Mouse (Mus musculus) spleen, adult 2 months (tissue): Measurements from ENCODE around the gene Rrm2. TPM values are rescaled to one million over a fixed set of nuclear protein-coding genes. Genes with fewer than 3 reads are reported as not detected.

ENCODE experiments used
- DNase-seq, 2 experiments: peaks; one replicate each; pipeline versions ENCODE4 v3.0.0 to v3.0.0-alpha.2; 2012 to 2021; ENCODE audit warnings: low spot score in 2 of 2, low read depth in 1 of 2
- H3K27ac ChIP-seq: fragments of 200-500 bp; 2 replicates; pipeline ENCODE4 v1.5.1; 2012; ENCODE audit warnings: low read length, inconsistent platforms; ENCODE audit not compliant: insufficient read depth
- H3K27me3 ChIP-seq: fragments of 200-500 bp; 2 replicates; pipeline ENCODE4 v1.6.1; 2012; ENCODE audit warnings: mild to moderate bottlenecking, moderate library complexity, low read length, inconsistent platforms; ENCODE audit not compliant: control insufficient read depth, insufficient read depth
- H3K36me3 ChIP-seq: fragments of 200-500 bp; 2 replicates; pipeline ENCODE4 v1.6.1; 2012; ENCODE audit warnings: mild to moderate bottlenecking, low read length, inconsistent platforms; ENCODE audit not compliant: control insufficient read depth, insufficient read depth
- H3K4me1 ChIP-seq: fragments of 200-500 bp; 2 replicates; pipeline ENCODE4 v1.6.1; 2011; ENCODE audit warnings: inconsistent platforms; ENCODE audit not compliant: control insufficient read depth, insufficient read depth, insufficient read length
- H3K4me3 ChIP-seq: fragments of 200-500 bp; 2 replicates; pipeline ENCODE4 v1.5.1; 2011; ENCODE audit warnings: mild to moderate bottlenecking, inconsistent platforms; ENCODE audit not compliant: insufficient read depth, insufficient read length; ENCODE audit errors: extremely low read depth
- CTCF ChIP-seq: fragments of 200-500 bp; IDR thresholded peaks from 2 replicates; pipeline ENCODE4 v1.5.1; 2011; ENCODE audit warnings: mild to moderate bottlenecking, inconsistent platforms; ENCODE audit not compliant: insufficient read depth, insufficient read length, insufficient replicate concordance; ENCODE audit errors: extremely low read depth
- POLR2A ChIP-seq: fragments of 200-500 bp; IDR thresholded peaks from 2 replicates; pipeline ENCODE4 v1.6.1; 2011; ENCODE audit warnings: low read depth, low read length, inconsistent platforms
- WGBS: fragments of 180-500 bp; shearing (Covaris S2); methylation state at CpG from one replicate; pipeline ENCODE4 v1.1.7; 2018; 5-methylcytosine and 5-hydroxymethylcytosine counted together
- polyA plus RNA-seq: library from polyadenylated mRNA; depleted of rRNA; stranded (reverse); fragments of >200 nt; gene quantifications from 2 replicates; pipeline ENCODE4 v1.2.3, GENCODE M21; 2012

Gene Rrm2
- polyA plus RNA-seq, 1 experiment: 12.7 TPM

GRCm38 (mm10) chr12:24709831-24710508, 1.9 kb downstream of the Rrm2 start:
- no peak overlapping the region for H3K4me3 ChIP-seq
- peak; percentile 14 to 69 for DNase-seq
- WGBS: 35% methylated on average over 5 of the region's 5 CpGs
- 0 out of 2 replicates have a peak, but pooled peaks cover 2% of the 10 kb centered on the region for H3K27me3 ChIP-seq
- TF ChIP-seq CTCF (no peak), POLR2A (no peak)
- no peaks in the 10 kb centered on the region for H3K36me3 ChIP-seq
- no peak overlapping the region for H3K27ac ChIP-seq
- H3K4me1 ChIP-seq: peaks cover 13% of the 10 kb centered on the region

GRCm38 (mm10) chr12:24710672-24711071, 2.6 kb downstream of the Rrm2 start:
- no peak overlapping the region for H3K27ac ChIP-seq
- H3K4me3 ChIP-seq: no peak overlapping the region
- no peaks in the 10 kb centered on the region for H3K36me3 ChIP-seq
- 0 out of 2 replicates have a peak, but pooled peaks cover 2% of the 10 kb centered on the region for H3K27me3 ChIP-seq
- 65% methylated on average over 5 of the region's 5 CpGs for WGBS
- peaks cover 13% of the 10 kb centered on the region for H3K4me1 ChIP-seq
- DNase-seq: peak; percentile 14 to 33
- TF ChIP-seq CTCF: peak; percentile 21; the same call in 1 of the 2 replicates
- TF ChIP-seq POLR2A: no peak

GRCm38 (mm10) chr12:24712396-24712795, 4.4 kb downstream of the Rrm2 start:
- DNase-seq: no peak
- Histone ChIP-seq H3K36me3 (no peaks in the 10 kb centered on the region), H3K4me3 (no peak overlapping the region), H3K4me1 (peaks cover 13% of the 10 kb centered on the region), H3K27me3 (0 out of 2 replicates have a peak, but pooled peaks cover 2% of the 10 kb centered on the region), H3K27ac (no peak overlapping the region)
- 89% methylated on average over 8 of the region's 8 CpGs for WGBS
- TF ChIP-seq CTCF: no peak
- no peak for TF ChIP-seq POLR2A

- no peak for TF ChIP-seq POLR2A
- TF ChIP-seq CTCF: no peak
- no peaks in the 10 kb centered on the region for H3K36me3 ChIP-seq
Measured at GRCm38 (mm10) chr12:24714579-24715255, 6.7 kb downstream of the Rrm2 start.

GRCm38 (mm10) chr12:24715268-24715896, 7.3 kb downstream of the Rrm2 start:
- Histone ChIP-seq H3K4me3 (no peak overlapping the region), H3K27ac (no peak overlapping the region), H3K27me3 (no peaks in the 10 kb centered on the region), H3K36me3 (no peaks in the 10 kb centered on the region), H3K4me1 (no peaks in the 10 kb centered on the region)
- TF ChIP-seq POLR2A (no peak), CTCF (no peak)
- DNase-seq: no peak
- 83% methylated on average over 2 of the region's 2 CpGs for WGBS

More at GRCm38 (mm10) chr12:24714579-24715255, 6.7 kb downstream of the Rrm2 start:
- Histone ChIP-seq H3K27me3 (no peaks in the 10 kb centered on the region), H3K4me3 (no peak overlapping the region), H3K4me1 (no peaks in the 10 kb centered on the region), H3K27ac (no peak overlapping the region)
- DNase-seq: no peak
- WGBS: 72% methylated on average over 5 of the region's 5 CpGs

GRCm38 (mm10) chr12:24716721-24717301, 8.8 kb downstream of the Rrm2 start:
- peak in 1 of 2 experiments; percentile 13 for DNase-seq
- TF ChIP-seq CTCF (peak; percentile 75; the same call in 1 of the 2 replicates), POLR2A (no peak)
- no peak overlapping the region for H3K4me3 ChIP-seq
- H3K36me3 ChIP-seq: no peaks in the 10 kb centered on the region
- no peaks in the 10 kb centered on the region for H3K27me3 ChIP-seq
- 62% methylated on average over 4 of the region's 4 CpGs for WGBS
- no peak overlapping the region for H3K27ac ChIP-seq
- no peaks in the 10 kb centered on the region for H3K4me1 ChIP-seq
